Mouse (Mus musculus): ENCODE measurements around the gene Sag. TPM values are rescaled to one million over a fixed set of nuclear protein-coding genes. Genes with fewer than 3 reads are reported as not detected.
A peak's percentile ranks its signal among the peaks of the same experiment; 100 is the strongest.

Gene Sag
- polyA plus RNA-seq, 1 experiment from 2014 or later = 2.8 TPM

GRCm38 (mm10) chr1:87848237-87848996 is 44.9 kb downstream of the Sag start:
- no peak for ATAC-seq (ENCODE audit: low FRiP score, low read depth)
- WGBS = 52% methylated on average over 11 of the region's 11 CpGs
- Histone ChIP-seq H3K27me3 (replicated peaks) (no peaks in the 10 kb centered on the region), H3K4me2 (replicated peaks) (no peak overlapping the region), H3K9ac (no peak overlapping the region), H3K9me3 (no peaks in the 10 kb centered on the region), H3K4me1 (0 out of 2 replicates have a peak, but pooled peaks cover 5% of the 10 kb centered on the region), H3K27ac (no peak overlapping the region), H3K36me3 (no peaks in the 10 kb centered on the region), H3K4me3 (no peak overlapping the region)

- H3K4me3 ChIP-seq = no peak overlapping the region
- H3K9ac ChIP-seq = no peak overlapping the region
- H3K4me2 ChIP-seq (replicated peaks) = no peak overlapping the region
- no peaks in the 10 kb centered on the region for H3K27me3 ChIP-seq (replicated peaks)
- no peaks in the 10 kb centered on the region for H3K36me3 ChIP-seq
- H3K27ac ChIP-seq = no peak overlapping the region
- peaks cover 9% of the 10 kb centered on the region for H3K4me1 ChIP-seq
- WGBS = 75% methylated on average over 5 of the region's 5 CpGs
- H3K9me3 ChIP-seq = no peaks in the 10 kb centered on the region
- ATAC-seq (ENCODE audit: low FRiP score, low read depth) = no peak
These were observed 45.8 kb downstream of the Sag start for GRCm38 (mm10) chr1:87849278-87849677.

- Histone ChIP-seq H3K4me3 (no peak overlapping the region), H3K27ac (no peak overlapping the region), H3K9ac (no peak overlapping the region), H3K36me3 (no peaks in the 10 kb centered on the region), H3K4me1 (peaks cover 20% of the 10 kb centered on the region), H3K4me2 (replicated peaks) (no peak overlapping the region), H3K9me3 (no peaks in the 10 kb centered on the region), H3K27me3 (replicated peaks) (no peaks in the 10 kb centered on the region)
- WGBS = 86% methylated on average over 3 of the region's 3 CpGs
- no peak for ATAC-seq (ENCODE audit: low FRiP score, low read depth)
These were observed 47.9 kb downstream of the Sag start for GRCm38 (mm10) chr1:87851344-87851743.

GRCm38 (mm10) chr1:87852081-87852790 is 48.8 kb downstream of the Sag start:
- Histone ChIP-seq H3K27me3 (replicated peaks) (no peaks in the 10 kb centered on the region), H3K9ac (no peak overlapping the region), H3K9me3 (no peaks in the 10 kb centered on the region), H3K36me3 (no peaks in the 10 kb centered on the region), H3K4me1 (peaks cover 20% of the 10 kb centered on the region), H3K4me2 (replicated peaks) (peak overlapping the region; percentile 93), H3K27ac (no peak overlapping the region), H3K4me3 (no peak overlapping the region)
- WGBS = 69% methylated on average over 5 of the region's 5 CpGs
- no peak for ATAC-seq (ENCODE audit: low FRiP score, low read depth)

DNA sequence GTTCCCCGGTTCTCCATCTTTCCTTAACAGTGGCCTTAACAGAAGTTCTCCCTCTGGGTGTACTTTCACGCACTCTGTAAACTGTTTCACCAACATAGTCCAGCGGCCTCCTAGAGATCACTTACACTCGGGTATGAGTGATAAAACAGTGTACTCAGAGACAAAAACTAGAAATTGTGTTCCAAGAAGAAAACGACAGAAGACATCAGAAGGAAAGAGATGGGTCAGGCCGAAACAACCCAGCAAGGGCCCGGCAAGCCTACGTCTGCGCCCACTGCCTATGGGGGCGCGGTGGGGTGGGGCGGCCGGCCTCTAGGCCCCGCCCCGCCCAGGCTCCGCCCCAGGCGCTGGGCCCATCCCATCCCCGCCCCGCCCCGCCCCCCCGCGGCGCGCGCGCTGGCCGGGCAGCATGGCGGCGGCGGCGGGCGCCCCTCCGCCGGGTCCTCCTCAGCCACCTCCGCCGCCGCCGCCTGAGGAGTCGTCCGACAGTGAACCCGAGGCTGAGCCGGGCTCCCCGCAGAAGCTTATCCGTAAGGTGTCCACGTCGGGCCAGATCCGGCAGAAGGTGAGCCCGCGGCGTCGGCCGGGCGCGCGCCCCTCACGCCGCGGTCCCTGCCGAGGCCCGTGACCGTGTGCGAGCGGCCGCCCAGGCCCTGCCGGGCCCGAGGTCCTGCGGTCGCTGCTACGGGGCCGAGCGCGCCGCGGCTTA is 49.6 kb downstream of the Sag start, which contains the start of gene Dgkd:
TSS of gene Dgkd (plus strand) at position 396 of the 709 bp plus-strand sequence.
- no peaks in the 10 kb centered on the region for H3K9me3 ChIP-seq
- 1% methylated on average over 73 of the region's 74 CpGs for WGBS
- H3K27me3 ChIP-seq (replicated peaks) = no peaks in the 10 kb centered on the region
- peak within 1 kb of the TSS; percentile 97 for H3K4me3 ChIP-seq
- peak within 1 kb of the TSS; percentile 72 for H3K27ac ChIP-seq
- peak within 1 kb of the TSS; percentile 98 for H3K9ac ChIP-seq
- H3K4me2 ChIP-seq (replicated peaks) = peak within 1 kb of the TSS; percentile 93
- peak; percentile 97 for ATAC-seq (ENCODE audit: low FRiP score, low read depth)
- H3K36me3 ChIP-seq = no peaks in the 10 kb centered on the region
- peaks cover 20% of the 10 kb centered on the region for H3K4me1 ChIP-seq

- H3K27me3 ChIP-seq (replicated peaks) = no peaks in the 10 kb centered on the region
- H3K4me1 ChIP-seq = peaks cover 15% of the 10 kb centered on the region
- peak overlapping the region; percentile 97 for H3K4me3 ChIP-seq
- H3K9ac ChIP-seq = peak overlapping the region; percentile 98
- H3K9me3 ChIP-seq = no peaks in the 10 kb centered on the region
- ATAC-seq (ENCODE audit: low FRiP score, low read depth) = peak; percentile 55
- H3K4me2 ChIP-seq (replicated peaks) = peak overlapping the region; percentile 93
- H3K27ac ChIP-seq = peak overlapping the region; percentile 72
- WGBS = under 1% methylated on average over 42 of the region's 48 CpGs
- no peaks in the 10 kb centered on the region for H3K36me3 ChIP-seq
These were observed 50.3 kb downstream of the Sag start for GRCm38 (mm10) chr1:87853601-87854361.

DNA sequence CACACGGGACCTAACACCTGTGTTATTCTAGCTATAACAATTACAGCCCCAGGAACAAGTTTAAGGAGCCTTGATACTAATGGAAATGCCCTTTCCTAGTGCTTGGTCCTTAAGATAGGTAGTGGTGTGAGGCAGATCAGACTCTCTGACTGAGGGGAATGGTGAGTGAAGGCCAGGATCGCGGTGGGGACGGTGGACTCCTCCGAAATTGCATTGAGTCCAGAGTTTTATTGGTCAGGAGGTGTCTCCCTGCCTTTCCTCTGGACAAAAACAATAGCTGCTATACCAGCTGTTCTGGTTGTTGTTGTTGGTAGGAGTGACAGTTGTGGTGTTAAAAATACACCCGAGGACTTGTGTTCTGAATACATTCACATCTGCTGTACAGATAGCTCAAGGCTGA is 50.9 kb downstream of the Sag start:
- peak overlapping the region; percentile 98; the same call in 1 of the 2 replicates for H3K9ac ChIP-seq
- peaks cover 15% of the 10 kb centered on the region for H3K4me1 ChIP-seq
- H3K27me3 ChIP-seq (replicated peaks) = no peaks in the 10 kb centered on the region
- H3K4me3 ChIP-seq = peak overlapping the region; percentile 97
- peak overlapping the region; percentile 93 for H3K4me2 ChIP-seq (replicated peaks)
- 14% methylated on average over 6 of the region's 6 CpGs for WGBS
- H3K36me3 ChIP-seq = no peaks in the 10 kb centered on the region
- ATAC-seq (ENCODE audit: low FRiP score, low read depth) = no peak
- no peaks in the 10 kb centered on the region for H3K9me3 ChIP-seq
- H3K27ac ChIP-seq = no peak overlapping the region

GRCm38 (mm10) chr1:87854851-87855251 is 51.4 kb downstream of the Sag start:
- peaks cover 15% of the 10 kb centered on the region for H3K4me1 ChIP-seq
- no peaks in the 10 kb centered on the region for H3K27me3 ChIP-seq (replicated peaks)
- no peaks in the 10 kb centered on the region for H3K36me3 ChIP-seq
- no peak overlapping the region for H3K4me3 ChIP-seq
- WGBS = 19% methylated on average over 2 of the region's 2 CpGs
- H3K9ac ChIP-seq = no peak overlapping the region
- no peak for ATAC-seq (ENCODE audit: low FRiP score, low read depth)
- H3K4me2 ChIP-seq (replicated peaks) = peak overlapping the region; percentile 93
- no peak overlapping the region for H3K27ac ChIP-seq
- H3K9me3 ChIP-seq = no peaks in the 10 kb centered on the region

DNA sequence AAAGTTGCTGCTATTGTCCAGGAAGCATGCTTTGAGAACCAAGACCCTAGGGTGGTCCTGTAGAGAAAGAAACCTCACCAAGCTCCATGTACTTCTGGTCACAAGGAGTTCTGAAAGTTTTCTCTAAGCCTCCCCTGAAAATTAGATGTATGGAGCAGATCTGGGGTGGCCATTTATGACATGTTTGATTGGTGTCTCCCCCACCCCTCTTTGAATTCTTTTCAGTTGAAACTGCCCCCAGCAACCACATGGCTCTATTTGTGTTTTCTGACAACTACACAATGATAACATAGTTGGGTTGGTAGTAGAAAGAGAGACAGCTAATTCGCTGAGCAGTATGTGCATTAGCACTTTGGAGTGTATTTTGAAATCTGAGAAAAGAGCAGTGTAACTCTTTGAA is 52.0 kb downstream of the Sag start:
- whole genome bisulfite sequencing = 100% methylated on average over 1 of the region's 1 CpGs
- H3K4me1 ChIP-seq = peaks cover 15% of the 10 kb centered on the region
- no peaks in the 10 kb centered on the region for H3K27me3 ChIP-seq (replicated peaks)
- no peak overlapping the region for H3K9ac ChIP-seq
- peak overlapping the region; percentile 93; the same call in 1 of the 2 replicates for H3K4me2 ChIP-seq (replicated peaks)
- no peaks in the 10 kb centered on the region for H3K36me3 ChIP-seq
- H3K27ac ChIP-seq = no peak overlapping the region
- H3K4me3 ChIP-seq = no peak overlapping the region
- ATAC-seq (ENCODE audit: low FRiP score, low read depth) = no peak
- H3K9me3 ChIP-seq = no peaks in the 10 kb centered on the region

GRCm38 (mm10) chr1:87856823-87857222 is 53.3 kb downstream of the Sag start:
- Histone ChIP-seq H3K9me3 (no peaks in the 10 kb centered on the region), H3K4me3 (no peak overlapping the region), H3K4me2 (replicated peaks) (no peak overlapping the region), H3K27ac (no peak overlapping the region), H3K36me3 (no peaks in the 10 kb centered on the region), H3K4me1 (peaks cover 15% of the 10 kb centered on the region), H3K9ac (no peak overlapping the region), H3K27me3 (replicated peaks) (no peaks in the 10 kb centered on the region)
- no peak for ATAC-seq (ENCODE audit: low FRiP score, low read depth)
- 87% methylated on average over 3 of the region's 3 CpGs for WGBS

GRCm38 (mm10) chr1:87858031-87858430 is 54.6 kb downstream of the Sag start:
- Histone ChIP-seq H3K9me3 (no peaks in the 10 kb centered on the region), H3K4me1 (peaks cover 15% of the 10 kb centered on the region), H3K4me2 (replicated peaks) (no peak overlapping the region), H3K27ac (no peak overlapping the region), H3K36me3 (no peaks in the 10 kb centered on the region), H3K27me3 (replicated peaks) (no peaks in the 10 kb centered on the region), H3K4me3 (no peak overlapping the region), H3K9ac (no peak overlapping the region)
- no peak for ATAC-seq (ENCODE audit: low FRiP score, low read depth)
- WGBS = 97% methylated on average over 1 of the region's 1 CpGs
